Mouse (Mus musculus): ENCODE results near the gene Spp1. TPM values are rescaled to one million over a fixed set of nuclear protein-coding genes. Genes with fewer than 3 reads are reported as not detected.

Gene Spp1
- 2.0 and 2.6 TPM in 2 replicates for polyA plus RNA-seq (2016; fragmentation: Nextera tagmentation; extraction: Ambion mirVana)

- Histone ChIP-seq H3K9me3 (replicated peaks) (no peaks in the 10 kb centered on the region), H3K4me3 (no peak within 1 kb of the TSS), H3K4me2 (no peak within 1 kb of the TSS), H3K4me1 (no peaks in the 10 kb centered on the region), H3K27me3 (replicated peaks) (no peaks in the 10 kb centered on the region), H3K27ac (no peak within 1 kb of the TSS), H3K9ac (no peak within 1 kb of the TSS), H3K36me3 (no peaks in the 10 kb centered on the region)
- ATAC-seq: no peak
- WGBS (ENCODE audit: insufficient replicate concordance): 25% methylated on average over 7 of the region's 7 CpGs
Observed at GRCm38 (mm10) chr5:104434835-104435301, at the start of gene Spp1. TSS of gene Spp1 (plus strand) at chr5:104435118.

DNA sequence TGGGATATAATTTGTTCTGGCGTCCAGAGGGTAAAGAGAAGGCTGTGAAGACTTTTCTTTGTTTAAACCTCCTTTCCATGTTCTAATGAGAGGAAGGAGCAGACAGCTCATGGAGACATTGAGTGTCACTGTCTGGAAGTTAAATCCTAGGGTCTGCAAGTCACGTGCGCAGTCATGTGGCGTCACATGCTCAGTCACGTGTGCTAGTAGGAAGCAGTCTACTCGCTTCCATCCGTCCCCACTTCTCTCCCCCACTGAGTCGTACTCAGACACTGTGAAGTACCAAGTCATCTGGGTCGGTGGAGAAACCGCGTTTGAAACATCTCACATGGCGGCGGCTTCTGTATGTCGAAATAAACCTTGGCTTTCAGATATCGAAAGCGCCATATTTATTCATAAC, 49.4 kb upstream of the Spp1 start:
- no peaks in the 10 kb centered on the region for H3K36me3 ChIP-seq
- no peak overlapping the region for H3K9ac ChIP-seq
- H3K27me3 ChIP-seq (replicated peaks): no peaks in the 10 kb centered on the region
- ATAC-seq: no peak
- no peaks in the 10 kb centered on the region for H3K4me1 ChIP-seq
- no peak overlapping the region for H3K27ac ChIP-seq
- no peak overlapping the region for H3K4me2 ChIP-seq
- no peak overlapping the region for H3K4me3 ChIP-seq
- no peaks in the 10 kb centered on the region for H3K9me3 ChIP-seq (replicated peaks)
- 80% methylated on average over 16 of the region's 16 CpGs for WGBS (ENCODE audit: insufficient replicate concordance)

- Histone ChIP-seq H3K36me3 (no peaks in the 10 kb centered on the region), H3K9ac (no peak overlapping the region), H3K4me3 (no peak overlapping the region), H3K4me1 (no peaks in the 10 kb centered on the region), H3K27ac (no peak overlapping the region), H3K9me3 (replicated peaks) (no peaks in the 10 kb centered on the region), H3K4me2 (no peak overlapping the region), H3K27me3 (replicated peaks) (no peaks in the 10 kb centered on the region)
- ATAC-seq: no peak
- WGBS (ENCODE audit: insufficient replicate concordance): 77% methylated on average over 5 of the region's 5 CpGs
Observed at GRCm38 (mm10) chr5:104386908-104387307, 48.0 kb upstream of the Spp1 start.

DNA sequence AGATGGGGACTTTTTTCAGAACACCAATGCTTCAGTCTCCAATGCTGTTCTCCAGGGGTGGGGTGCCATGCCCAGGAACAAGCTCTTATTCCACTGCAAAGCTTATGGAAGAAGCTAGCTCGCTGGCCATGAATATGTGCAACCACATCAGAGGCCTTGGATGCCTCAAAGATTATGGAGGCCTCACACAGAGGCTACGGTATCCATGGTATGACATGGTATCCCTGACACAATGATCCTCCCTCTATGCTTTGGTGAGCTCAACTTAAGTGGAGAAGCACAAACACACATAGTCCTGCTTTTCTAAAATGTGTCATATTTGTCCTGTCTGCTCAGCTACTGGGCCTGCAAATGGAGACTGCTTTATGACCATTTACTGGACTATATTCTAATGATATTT, 44.0 kb upstream of the Spp1 start:
- Histone ChIP-seq H3K36me3 (no peaks in the 10 kb centered on the region), H3K9ac (no peak overlapping the region), H3K4me2 (no peak overlapping the region), H3K4me3 (no peak overlapping the region), H3K27me3 (replicated peaks) (no peaks in the 10 kb centered on the region), H3K4me1 (no peaks in the 10 kb centered on the region), H3K9me3 (replicated peaks) (no peaks in the 10 kb centered on the region), H3K27ac (no peak overlapping the region)
- 57% methylated on average over 2 of the region's 2 CpGs for WGBS (ENCODE audit: insufficient replicate concordance)
- ATAC-seq: no peak

DNA sequence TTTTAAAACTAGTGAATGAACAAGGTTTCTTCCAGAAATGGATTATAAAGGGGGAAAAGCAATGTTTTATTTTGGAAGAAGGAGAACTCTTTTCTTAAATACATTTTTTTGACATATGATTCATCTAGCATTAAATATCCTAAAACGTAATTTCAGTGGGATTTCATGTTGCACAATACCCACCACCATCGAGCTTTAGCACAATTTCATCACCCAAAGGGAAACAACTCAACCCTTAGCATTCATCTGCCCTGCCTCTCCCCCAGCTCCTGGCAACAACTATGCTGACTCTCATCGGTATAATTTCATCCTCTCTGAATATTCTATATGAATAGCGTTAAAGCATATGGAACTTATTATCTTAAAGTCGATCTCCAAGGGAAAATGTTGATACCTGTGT, 42.1 kb upstream of the Spp1 start:
- Histone ChIP-seq H3K27ac (no peak overlapping the region), H3K36me3 (no peaks in the 10 kb centered on the region), H3K9me3 (replicated peaks) (no peaks in the 10 kb centered on the region), H3K27me3 (replicated peaks) (no peaks in the 10 kb centered on the region), H3K4me2 (no peak overlapping the region), H3K9ac (no peak overlapping the region), H3K4me1 (no peaks in the 10 kb centered on the region), H3K4me3 (no peak overlapping the region)
- 61% methylated on average over 5 of the region's 5 CpGs for WGBS (ENCODE audit: insufficient replicate concordance)
- no peak for ATAC-seq

DNA sequence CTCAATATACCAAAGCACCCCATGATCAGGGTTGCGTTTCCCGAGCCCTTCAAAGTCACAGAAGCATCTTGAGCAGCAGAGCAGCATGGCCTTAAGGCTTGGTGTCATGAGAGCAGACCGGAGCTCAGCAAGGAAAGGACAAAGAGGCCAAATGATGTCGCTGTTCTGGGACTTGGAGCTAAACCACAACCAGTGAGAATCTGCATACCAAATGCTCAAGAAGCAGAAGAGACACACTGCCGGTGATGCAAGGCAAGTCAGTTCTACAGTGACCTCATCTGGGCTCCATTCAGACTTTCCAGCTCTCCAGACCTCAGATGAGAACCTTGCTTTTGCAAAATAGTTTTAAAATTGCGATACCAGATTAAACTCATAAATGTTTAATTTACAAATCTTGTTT, 38.6 kb upstream of the Spp1 start:
- Histone ChIP-seq H3K36me3 (no peaks in the 10 kb centered on the region), H3K9ac (no peak overlapping the region), H3K4me1 (no peaks in the 10 kb centered on the region), H3K27me3 (replicated peaks) (no peaks in the 10 kb centered on the region), H3K4me2 (no peak overlapping the region), H3K9me3 (replicated peaks) (no peaks in the 10 kb centered on the region), H3K27ac (no peak overlapping the region), H3K4me3 (no peak overlapping the region)
- WGBS (ENCODE audit: insufficient replicate concordance): 61% methylated on average over 6 of the region's 6 CpGs
- ATAC-seq: no peak

DNA sequence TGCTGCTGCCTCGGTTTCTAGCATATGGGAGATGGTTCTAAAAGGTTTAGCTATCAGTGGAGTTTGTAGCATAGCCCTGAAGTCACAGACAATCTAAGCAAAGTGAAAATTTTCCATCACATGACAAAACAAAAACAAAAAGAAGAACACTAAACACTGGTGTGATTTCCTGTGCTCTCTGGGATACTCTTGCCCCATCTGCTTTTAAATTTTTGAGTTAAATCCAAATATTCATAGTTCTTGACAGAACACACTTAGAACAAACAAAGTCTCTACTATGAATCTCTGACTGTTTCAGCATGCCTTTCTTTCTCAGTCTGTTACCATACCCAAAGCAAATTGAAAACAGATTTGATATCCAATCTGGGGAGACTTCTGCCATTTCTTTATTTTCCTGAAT, 36.9 kb upstream of the Spp1 start:
- Histone ChIP-seq H3K4me2 (no peak overlapping the region), H3K27me3 (replicated peaks) (no peaks in the 10 kb centered on the region), H3K4me3 (no peak overlapping the region), H3K9ac (no peak overlapping the region), H3K9me3 (replicated peaks) (no peaks in the 10 kb centered on the region), H3K27ac (no peak overlapping the region), H3K4me1 (no peaks in the 10 kb centered on the region), H3K36me3 (no peaks in the 10 kb centered on the region)
- no peak for ATAC-seq
- 37% methylated on average over 1 of the region's 1 CpGs for WGBS (ENCODE audit: insufficient replicate concordance)

GRCm38 (mm10) chr5:104399291-104399950, 35.5 kb upstream of the Spp1 start:
- no peak overlapping the region for H3K4me3 ChIP-seq
- H3K4me1 ChIP-seq: no peaks in the 10 kb centered on the region
- ATAC-seq: no peak
- H3K27me3 ChIP-seq (replicated peaks): no peaks in the 10 kb centered on the region
- no peaks in the 10 kb centered on the region for H3K36me3 ChIP-seq
- no peak overlapping the region for H3K9ac ChIP-seq
- 60% methylated on average over 9 of the region's 9 CpGs for WGBS (ENCODE audit: insufficient replicate concordance)
- H3K27ac ChIP-seq: no peak overlapping the region
- H3K4me2 ChIP-seq: no peak overlapping the region
- H3K9me3 ChIP-seq (replicated peaks): no peaks in the 10 kb centered on the region

GRCm38 (mm10) chr5:104399970-104400369, 34.9 kb upstream of the Spp1 start:
- H3K4me2 ChIP-seq: no peak overlapping the region
- no peaks in the 10 kb centered on the region for H3K9me3 ChIP-seq (replicated peaks)
- no peak for ATAC-seq
- H3K9ac ChIP-seq: no peak overlapping the region
- H3K4me3 ChIP-seq: no peak overlapping the region
- H3K4me1 ChIP-seq: no peaks in the 10 kb centered on the region
- WGBS (ENCODE audit: insufficient replicate concordance): 49% methylated on average over 1 of the region's 1 CpGs
- H3K27me3 ChIP-seq (replicated peaks): no peaks in the 10 kb centered on the region
- H3K36me3 ChIP-seq: no peaks in the 10 kb centered on the region
- H3K27ac ChIP-seq: no peak overlapping the region

DNA sequence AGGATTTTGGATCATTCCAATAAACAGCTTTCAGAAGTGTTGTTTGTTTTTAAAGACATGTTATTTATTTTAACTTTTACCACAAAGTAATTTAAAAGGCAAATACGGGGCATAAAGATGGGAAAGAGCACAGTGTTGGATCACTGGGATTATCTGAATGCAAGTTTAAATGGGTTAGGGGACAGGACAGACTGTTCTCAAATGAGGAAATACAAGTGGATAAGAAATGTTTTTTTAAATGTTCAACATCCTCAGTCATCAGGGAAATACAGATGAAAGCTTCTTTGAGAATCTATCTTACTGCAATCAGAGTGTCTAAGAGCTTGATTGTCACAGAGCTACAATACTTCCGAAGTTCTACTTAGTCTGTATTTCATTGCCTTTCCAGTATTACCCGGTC, 32.3 kb upstream of the Spp1 start:
- H3K4me3 ChIP-seq: no peak overlapping the region
- H3K27me3 ChIP-seq (replicated peaks): no peaks in the 10 kb centered on the region
- no peak for ATAC-seq
- 53% methylated on average over 3 of the region's 3 CpGs for WGBS (ENCODE audit: insufficient replicate concordance)
- no peaks in the 10 kb centered on the region for H3K36me3 ChIP-seq
- no peak overlapping the region for H3K4me2 ChIP-seq
- H3K4me1 ChIP-seq: no peaks in the 10 kb centered on the region
- H3K27ac ChIP-seq: no peak overlapping the region
- H3K9me3 ChIP-seq (replicated peaks): no peaks in the 10 kb centered on the region
- no peak overlapping the region for H3K9ac ChIP-seq

DNA sequence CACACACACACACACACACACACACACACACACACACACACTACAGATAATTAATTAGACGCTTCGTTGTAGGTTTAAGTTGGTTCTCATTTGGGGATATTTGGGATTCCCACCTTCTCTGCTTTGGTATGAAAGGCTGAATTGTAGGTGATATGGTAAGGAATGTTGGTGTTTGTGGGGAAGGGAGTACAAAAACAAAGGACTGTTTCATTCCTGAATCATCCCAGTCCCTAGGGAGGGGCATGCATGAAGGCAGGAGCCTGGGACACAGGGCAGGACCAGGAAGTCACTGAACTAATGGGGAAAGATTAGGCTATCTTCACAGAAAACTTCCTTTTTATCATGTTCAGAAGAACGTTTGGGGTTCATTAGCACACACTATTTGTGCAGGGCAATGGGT, 31.6 kb upstream of the Spp1 start:
- H3K4me3 ChIP-seq: no peak overlapping the region
- no peaks in the 10 kb centered on the region for H3K9me3 ChIP-seq (replicated peaks)
- no peaks in the 10 kb centered on the region for H3K27me3 ChIP-seq (replicated peaks)
- WGBS (ENCODE audit: insufficient replicate concordance): 54% methylated on average over 3 of the region's 3 CpGs
- no peak overlapping the region for H3K4me2 ChIP-seq
- H3K36me3 ChIP-seq: no peaks in the 10 kb centered on the region
- no peak overlapping the region for H3K9ac ChIP-seq
- ATAC-seq: no peak
- H3K4me1 ChIP-seq: no peaks in the 10 kb centered on the region
- H3K27ac ChIP-seq: no peak overlapping the region

DNA sequence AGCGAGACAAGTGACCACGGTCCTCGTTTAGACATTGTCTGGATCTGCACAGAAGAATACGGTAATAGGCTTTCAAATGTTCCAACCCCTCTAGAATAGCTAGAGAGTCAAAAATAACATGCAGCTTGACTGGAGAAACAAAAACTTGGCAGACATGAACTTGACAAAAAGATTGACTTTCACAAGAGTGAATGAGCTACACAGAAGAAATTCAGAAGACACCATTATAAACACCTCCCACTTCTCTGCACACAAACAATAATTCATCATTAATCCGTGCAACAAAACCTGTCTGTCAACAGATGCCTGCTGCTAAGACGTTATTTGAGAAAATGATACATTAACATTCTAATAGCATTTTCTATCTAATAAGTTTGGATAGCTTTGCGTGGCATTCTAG, 30.4 kb upstream of the Spp1 start:
- no peak for ATAC-seq
- WGBS (ENCODE audit: insufficient replicate concordance): 71% methylated on average over 7 of the region's 7 CpGs
- Histone ChIP-seq H3K4me3 (no peak overlapping the region), H3K27ac (no peak overlapping the region), H3K4me2 (no peak overlapping the region), H3K4me1 (no peaks in the 10 kb centered on the region), H3K27me3 (replicated peaks) (no peaks in the 10 kb centered on the region), H3K36me3 (no peaks in the 10 kb centered on the region), H3K9me3 (replicated peaks) (no peaks in the 10 kb centered on the region), H3K9ac (no peak overlapping the region)

DNA sequence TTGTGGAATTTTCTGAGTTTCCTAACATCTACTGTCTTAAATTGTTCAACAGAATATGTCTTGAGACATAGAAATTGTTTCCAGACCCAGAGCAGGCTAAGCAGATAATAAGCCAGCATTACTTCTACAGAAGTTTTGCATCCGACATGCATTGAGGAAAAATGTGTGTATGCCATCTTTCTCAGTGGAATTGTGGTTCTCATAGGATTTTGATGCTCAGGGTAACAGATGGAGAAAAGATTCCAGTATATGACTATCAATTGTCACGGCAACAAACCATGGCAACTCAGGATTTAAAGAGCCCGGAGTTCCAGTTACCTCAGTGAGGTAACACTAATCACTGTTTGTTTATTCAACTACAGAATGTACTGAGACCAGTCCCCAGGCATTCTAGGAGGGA, 29.9 kb upstream of the Spp1 start:
- Histone ChIP-seq H3K4me3 (no peak overlapping the region), H3K27ac (no peak overlapping the region)
- 72% methylated on average over 3 of the region's 3 CpGs for WGBS (ENCODE audit: insufficient replicate concordance)

More for the DNA sequence above, 29.9 kb upstream of the Spp1 start:
- Histone ChIP-seq H3K27me3 (replicated peaks) (no peaks in the 10 kb centered on the region), H3K4me2 (no peak overlapping the region), H3K4me1 (no peaks in the 10 kb centered on the region), H3K9me3 (replicated peaks) (no peaks in the 10 kb centered on the region), H3K9ac (no peak overlapping the region), H3K36me3 (no peaks in the 10 kb centered on the region)
- no peak for ATAC-seq

All from liver, embryonic 12.5 days (tissue).